Mouse (Mus musculus) forebrain, postnatal 0 days (tissue): ENCODE results near the gene Gm7579. TPM values are rescaled to one million over a fixed set of nuclear protein-coding genes. Genes with fewer than 3 reads are reported as not detected.
"Not testable (repeated sequence)": the region's sequence is repeated elsewhere in the genome, so short reads cannot be mapped to it uniquely, and the experiment has no call there.

Source experiments
- ATAC-seq: fragments of 200-750 bp; cut with Nextera tagmentation; 2 replicates; pipeline ENCODE4 v1.8.0; 2017; ENCODE audit warnings: mild to moderate bottlenecking, moderate library complexity
- DNase-seq: peaks from one replicate; pipeline ENCODE4 v3.0.0-alpha.2; 2015
- H3K27ac ChIP-seq: fragments of 300-500 bp; sonication (generic); 2 replicates; pipeline ENCODE4 v1.5.1; 2014; ENCODE audit warnings: low read depth, mild to moderate bottlenecking, antibody characterized with exemption, low read length, moderate library complexity, mixed read lengths
- H3K27me3 ChIP-seq: fragments of 300-500 bp; sonication (generic); 2 replicates; pipeline ENCODE4 v1.6.1; 2014; ENCODE audit warnings: mild to moderate bottlenecking, low read length, mixed read lengths; ENCODE audit not compliant: insufficient read depth
- H3K36me3 ChIP-seq: fragments of 300-500 bp; sonication (generic); 2 replicates; pipeline ENCODE4 v1.6.1; 2014; ENCODE audit warnings: mild to moderate bottlenecking, moderate library complexity; ENCODE audit not compliant: insufficient read depth
- H3K4me1 ChIP-seq: fragments of 300-500 bp; sonication (generic); 2 replicates; pipeline ENCODE4 v1.6.1; 2014; ENCODE audit warnings: antibody characterized with exemption; ENCODE audit not compliant: insufficient read depth
- H3K4me2 ChIP-seq: fragments of 300-500 bp; sonication (generic); 2 replicates; pipeline ENCODE4 v1.6.1; 2014; ENCODE audit warnings: low read depth, mild to moderate bottlenecking, moderate library complexity
- H3K4me3 ChIP-seq: fragments of 300-500 bp; sonication (generic); 2 replicates; pipeline ENCODE4 v1.5.1; 2014; ENCODE audit warnings: low read depth, low read length, mixed read lengths
- H3K9ac ChIP-seq: fragments of 300-500 bp; sonication (generic); 2 replicates; pipeline ENCODE4 v1.6.1; 2014; ENCODE audit warnings: mild to moderate bottlenecking
- H3K9me3 ChIP-seq: fragments of 300-500 bp; sonication (generic); 2 replicates; pipeline ENCODE4 v1.6.1; 2016; ENCODE audit warnings: low read length
- CTCF ChIP-seq: sonication (generic); IDR thresholded peaks from 2 replicates; pipeline ENCODE4 v1.5.1; 2016; ENCODE audit warnings: antibody characterized with exemption, control low read depth, low read depth
- WGBS: fragments of 180-500 bp; shearing (Covaris S2); extraction: QIAGEN DNeasy Blood & Tissue Kit; methylation state at CpG from one replicate; pipeline ENCODE4 v1.1.7; 2014; 5-methylcytosine and 5-hydroxymethylcytosine counted together
- polyA plus RNA-seq: library from polyadenylated mRNA; unstranded; fragments of >200 nt; fragmentation: Nextera tagmentation; extraction: Ambion mirVana; gene quantifications from 2 replicates; pipeline ENCODE4 v1.2.1, GENCODE M21; 2015
- total RNA-seq: library from RNA; depleted of rRNA; stranded (reverse); fragments of >200 nt; gene quantifications from 2 replicates; pipeline ENCODE4 v1.2.3, GENCODE M21; 2014

The Gm7579 gene
- total and polyA plus RNA-seq, 2 experiments from 2014 or later, result not detected

GRCm38 (mm10) chr7:142198748-142199147, 12.9 kb upstream of the Gm7579 start:
- H3K4me3 ChIP-seq, result no peak overlapping the region
- no peaks in the 10 kb centered on the region for H3K36me3 ChIP-seq
- no peaks in the 10 kb centered on the region for H3K27me3 ChIP-seq
- TF ChIP-seq CTCF, result no peak
- no peaks in the 10 kb centered on the region for H3K4me1 ChIP-seq
- H3K4me2 ChIP-seq, result no peak overlapping the region
- DNase-seq, result no peak
- no peak for ATAC-seq
- WGBS, result 73% methylated on average over 2 of the region's 2 CpGs
- no peak overlapping the region for H3K9ac ChIP-seq
- H3K27ac ChIP-seq, result no peak overlapping the region
- H3K9me3 ChIP-seq, result no peaks in the 10 kb centered on the region

- no peak for ATAC-seq
- H3K27me3 ChIP-seq, result no peaks in the 10 kb centered on the region
- H3K36me3 ChIP-seq, result no peaks in the 10 kb centered on the region
- H3K4me3 ChIP-seq, result no peak within 1 kb of the TSS
- DNase-seq, result no peak
- H3K27ac ChIP-seq, result no peak within 1 kb of the TSS
- 76% methylated on average over 1 of the region's 1 CpGs for WGBS
- H3K9me3 ChIP-seq, result no peaks in the 10 kb centered on the region
- H3K9ac ChIP-seq, result no peak within 1 kb of the TSS
- H3K4me1 ChIP-seq, result no peaks in the 10 kb centered on the region
- TF ChIP-seq CTCF, result no peak
- no peak within 1 kb of the TSS for H3K4me2 ChIP-seq
Observed at GRCm38 (mm10) chr7:142201064-142201463, 10.6 kb upstream of the Gm7579 start, which contains the start of gene Krtap5-3. Krtap5-3 (plus strand) TSS chr7:142201364.

- DNase-seq (no peak), ATAC-seq (no peak)
- H3K4me3 ChIP-seq, result no peak overlapping the region
- no peak overlapping the region for H3K9ac ChIP-seq
- H3K9me3 ChIP-seq, result no peaks in the 10 kb centered on the region
- no peak overlapping the region for H3K4me2 ChIP-seq
- no peaks in the 10 kb centered on the region for H3K36me3 ChIP-seq
- H3K4me1 ChIP-seq, result no peaks in the 10 kb centered on the region
- no peak overlapping the region for H3K27ac ChIP-seq
- no peak for TF ChIP-seq CTCF
- H3K27me3 ChIP-seq, result no peaks in the 10 kb centered on the region
Observed at GRCm38 (mm10) chr7:142205488-142205887, 6.2 kb upstream of the Gm7579 start.

- H3K9me3 ChIP-seq, H3K27me3 ChIP-seq, ATAC-seq, H3K27ac ChIP-seq, DNase-seq, H3K4me3 ChIP-seq, H3K4me2 ChIP-seq, H3K4me1 ChIP-seq, H3K9ac ChIP-seq, H3K36me3 ChIP-seq: not testable (repeated sequence)
- 58% methylated on average over 5 of the region's 5 CpGs for WGBS
Observed at GRCm38 (mm10) chr7:142206891-142207290, 4.8 kb upstream of the Gm7579 start.

- not testable (repeated sequence) for H3K27me3 ChIP-seq, H3K4me3 ChIP-seq, H3K9me3 ChIP-seq, H3K36me3 ChIP-seq, DNase-seq, H3K27ac ChIP-seq, H3K4me2 ChIP-seq, H3K9ac ChIP-seq, ATAC-seq, H3K4me1 ChIP-seq
- 59% methylated on average over 1 of the region's 1 CpGs for WGBS
Observed at GRCm38 (mm10) chr7:142212136-142212535, 477 bp downstream of the Gm7579 start.

- Histone ChIP-seq H3K9ac (no peak overlapping the region), H3K27me3 (no peaks in the 10 kb centered on the region), H3K27ac (no peak overlapping the region), H3K4me2 (no peak overlapping the region), H3K9me3 (no peaks in the 10 kb centered on the region), H3K4me3 (no peak overlapping the region), H3K4me1 (no peaks in the 10 kb centered on the region), H3K36me3 (no peaks in the 10 kb centered on the region)
- DNase-seq (no peak), ATAC-seq (no peak)
- no peak for TF ChIP-seq CTCF
- 41% methylated on average over 2 of the region's 2 CpGs for WGBS
Observed at GRCm38 (mm10) chr7:142224518-142224917, 12.9 kb downstream of the Gm7579 start.

- not testable (repeated sequence) for DNase-seq, H3K27ac ChIP-seq, ATAC-seq, H3K4me3 ChIP-seq, H3K4me1 ChIP-seq, H3K36me3 ChIP-seq, H3K4me2 ChIP-seq, H3K27me3 ChIP-seq, H3K9me3 ChIP-seq, H3K9ac ChIP-seq
- 43% methylated on average over 3 of the region's 3 CpGs for WGBS
Observed at GRCm38 (mm10) chr7:142229871-142230270, 18.2 kb downstream of the Gm7579 start, which contains the start of gene Krtap5-5. Krtap5-5 (minus strand) TSS chr7:142229971.

- DNase-seq, result no peak
- Histone ChIP-seq H3K4me1 (no peaks in the 10 kb centered on the region), H3K4me3 (no peak overlapping the region), H3K4me2 (no peak overlapping the region), H3K27me3 (no peaks in the 10 kb centered on the region), H3K9ac (no peak overlapping the region), H3K36me3 (no peaks in the 10 kb centered on the region), H3K9me3 (no peaks in the 10 kb centered on the region), H3K27ac (no peak overlapping the region)
- no peak for TF ChIP-seq CTCF
- WGBS, result 25% methylated on average over 1 of the region's 1 CpGs
- no peak for ATAC-seq
Observed at GRCm38 (mm10) chr7:142231540-142231939, 19.9 kb downstream of the Gm7579 start.
